Mouse (Mus musculus): ENCODE measurements around the gene Dydc2.
A peak's percentile ranks its signal among the peaks of the same experiment; 100 is the strongest.

The Dydc2 gene

DNA sequence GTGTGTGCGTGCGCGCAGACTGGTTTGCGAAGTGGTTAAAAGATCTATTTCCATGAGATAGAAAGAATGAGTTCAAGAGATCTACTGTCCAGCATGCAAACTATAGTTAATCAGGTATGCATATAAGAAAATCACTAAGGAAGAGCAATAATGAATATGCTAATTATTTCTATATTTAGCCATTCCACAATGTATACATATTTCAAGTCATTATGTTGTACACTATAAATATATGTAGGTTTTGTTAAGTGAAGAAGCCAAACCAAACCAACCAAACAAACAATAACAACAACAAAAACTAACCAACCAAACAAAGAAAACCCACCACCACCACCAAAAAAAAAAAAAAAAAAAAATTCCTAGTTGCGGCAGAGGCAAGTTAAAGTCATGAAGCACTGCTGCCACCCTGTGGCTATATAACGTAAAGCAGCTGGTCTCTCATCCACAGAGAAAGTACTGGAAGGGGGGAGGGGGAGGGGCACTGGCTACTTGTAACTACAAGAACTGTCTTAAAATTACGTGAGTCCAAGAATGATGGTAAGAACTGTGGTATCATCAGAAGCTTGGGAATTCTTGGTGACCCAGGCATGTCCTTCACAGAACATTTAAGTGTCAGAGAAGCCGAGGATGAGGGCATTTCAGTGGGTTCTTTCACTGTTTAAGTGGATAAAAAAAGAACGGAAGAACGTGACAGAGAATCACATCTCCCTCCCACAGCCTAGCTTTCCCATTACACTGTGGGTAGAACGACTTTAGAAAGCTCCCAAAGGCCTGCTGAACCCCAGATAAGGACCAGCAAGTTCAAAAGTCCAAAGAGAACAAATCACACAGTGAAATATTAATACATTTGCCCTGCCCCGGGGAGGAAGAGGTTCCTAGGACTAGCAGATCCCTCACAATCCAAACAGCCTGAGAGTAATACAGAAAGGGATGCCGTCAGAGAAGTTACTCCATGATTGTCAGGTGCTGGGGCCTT lies 35.6 kb downstream of the Dydc2 start:
- DNase-seq: peak; percentile 34 to 37

GRCm38 (mm10) chr14:41030989-41031513 lies 38.0 kb downstream of the Dydc2 start:
- DNase-seq: no peak

DNA sequence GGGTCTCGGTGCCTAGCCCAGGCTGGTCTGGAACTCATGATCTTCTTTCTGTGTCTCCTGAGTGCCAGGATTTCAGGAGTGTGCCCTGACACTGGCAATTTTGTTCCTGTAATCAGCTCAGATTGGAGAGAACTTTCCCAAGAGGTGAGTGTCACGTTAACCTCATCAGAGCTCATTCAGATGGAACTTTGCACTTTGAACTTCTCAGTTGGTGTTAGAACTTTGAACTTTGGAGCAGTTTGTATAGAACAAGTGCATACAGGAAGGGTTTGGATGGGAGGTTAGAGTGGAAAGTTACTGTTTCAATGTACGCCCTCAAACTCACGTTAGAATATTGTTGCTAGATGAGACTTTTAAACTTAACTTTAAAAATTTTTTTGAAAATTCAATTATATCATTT lies 39.7 kb downstream of the Dydc2 start:
- DNase-seq: no peak

DNA sequence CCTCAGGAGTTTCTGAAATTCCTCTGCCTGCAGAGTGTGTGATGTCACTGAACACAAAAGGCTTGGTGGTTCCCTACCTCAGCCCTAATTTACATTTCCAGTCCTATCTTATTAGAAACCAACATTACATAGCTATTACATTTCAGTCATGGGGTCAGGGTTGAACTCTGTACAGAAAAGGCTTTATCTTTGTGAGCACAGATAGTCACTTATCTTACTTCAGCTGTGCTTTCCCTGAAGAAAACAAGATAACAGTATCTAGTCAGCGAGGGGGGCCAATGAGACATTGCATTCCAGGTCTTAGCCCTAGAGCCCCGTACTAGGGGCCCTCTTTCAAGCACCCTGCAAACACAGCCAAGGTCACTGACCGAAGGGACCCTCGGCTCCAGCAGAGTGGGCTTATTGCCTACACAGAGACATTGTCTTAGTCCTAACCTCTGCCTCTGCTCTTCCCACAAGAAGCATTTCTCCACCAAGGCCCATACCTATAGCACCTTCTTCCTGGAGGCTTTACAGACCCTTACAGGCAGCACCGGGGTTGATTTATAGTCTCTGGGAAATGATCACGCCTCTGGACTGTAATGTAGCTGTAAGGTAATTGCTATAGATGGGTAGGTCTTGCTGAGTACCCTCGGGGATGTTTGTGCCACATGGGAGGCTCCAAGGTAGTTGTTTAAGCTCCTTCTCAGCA lies 43.3 kb downstream of the Dydc2 start:
- DNase-seq: no peak

DNA sequence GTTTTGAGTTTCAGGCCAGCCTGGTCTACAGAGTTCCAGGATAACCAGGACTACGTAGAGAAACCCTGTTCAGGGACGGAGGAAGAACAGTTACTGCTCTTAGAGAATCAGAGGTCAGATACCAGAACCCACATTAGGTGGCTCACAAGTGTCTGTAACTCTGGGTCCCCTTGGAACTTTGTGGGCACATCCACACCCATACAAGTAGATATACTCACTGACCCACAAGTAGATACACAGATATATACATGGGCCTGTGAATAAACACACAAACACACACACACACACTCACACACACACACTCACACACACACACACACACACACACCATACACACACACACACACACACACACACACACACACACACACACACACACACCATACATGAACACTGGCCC lies 43.9 kb downstream of the Dydc2 start:
- no peak for DNase-seq

DNA sequence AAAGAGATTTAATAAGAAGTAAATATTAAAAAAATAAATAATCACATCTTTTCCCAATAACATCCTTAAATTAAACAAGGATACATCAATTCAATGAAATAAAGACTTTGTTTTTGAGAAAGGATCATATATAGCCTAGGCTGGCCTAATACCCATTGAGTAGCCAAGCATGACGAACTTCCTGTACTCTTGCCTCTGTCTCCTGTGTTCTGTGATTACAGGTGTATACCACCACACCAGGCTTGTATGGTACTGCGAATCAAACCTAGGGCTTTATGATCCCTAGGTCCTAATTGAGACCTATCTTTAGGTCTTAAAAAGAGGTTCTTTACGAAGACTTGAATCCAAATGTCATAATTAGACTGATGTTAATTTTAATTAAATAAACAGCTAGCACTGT lies 47.8 kb downstream of the Dydc2 start:
- no peak for DNase-seq

DNA sequence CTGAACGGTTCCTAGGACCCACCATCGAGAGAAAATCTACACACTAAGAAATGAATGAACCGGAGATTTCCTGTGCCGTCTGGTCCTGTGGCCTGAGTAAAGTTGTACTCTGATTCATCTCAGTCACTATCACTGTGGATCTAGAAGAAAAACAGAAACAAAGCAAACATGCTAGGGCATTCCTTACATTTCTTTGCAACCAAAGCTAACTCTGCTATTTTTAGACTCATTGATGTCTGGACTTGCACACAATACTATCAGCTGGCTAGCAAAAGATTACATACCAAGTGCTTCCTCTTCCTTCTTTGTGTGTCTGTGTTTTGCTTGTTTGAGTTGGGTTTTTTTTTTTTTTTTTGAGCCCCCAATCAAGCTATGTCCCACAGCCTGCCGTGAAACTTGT lies 51.5 kb downstream of the Dydc2 start:
- DNase-seq: no peak

DNA sequence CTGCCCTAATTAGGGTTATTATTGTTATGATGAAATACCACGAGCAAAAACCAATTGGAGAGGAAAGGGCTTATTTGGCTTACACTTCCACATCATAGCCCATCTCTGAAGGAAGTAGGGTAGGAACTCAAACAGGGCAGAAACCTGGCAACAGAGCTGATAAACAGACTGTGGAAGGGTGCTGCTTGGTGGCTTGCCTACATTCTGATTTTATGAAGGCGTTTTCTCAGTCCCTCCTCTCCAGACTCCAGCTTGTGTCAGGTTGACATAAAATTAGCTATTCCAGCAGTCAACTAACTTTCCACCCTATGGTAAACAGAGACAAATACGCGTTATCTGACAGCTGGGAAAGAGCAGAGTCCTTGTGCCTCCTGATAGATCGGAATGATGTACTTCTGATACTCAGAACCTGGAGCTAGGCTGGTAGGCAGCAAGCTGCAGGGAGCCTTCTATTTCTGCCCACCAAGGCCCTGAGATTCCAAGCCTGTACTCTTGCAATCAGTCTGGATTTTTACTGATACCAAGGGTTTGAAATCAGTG lies 54.2 kb downstream of the Dydc2 start:
- DNase-seq: no peak

DNA sequence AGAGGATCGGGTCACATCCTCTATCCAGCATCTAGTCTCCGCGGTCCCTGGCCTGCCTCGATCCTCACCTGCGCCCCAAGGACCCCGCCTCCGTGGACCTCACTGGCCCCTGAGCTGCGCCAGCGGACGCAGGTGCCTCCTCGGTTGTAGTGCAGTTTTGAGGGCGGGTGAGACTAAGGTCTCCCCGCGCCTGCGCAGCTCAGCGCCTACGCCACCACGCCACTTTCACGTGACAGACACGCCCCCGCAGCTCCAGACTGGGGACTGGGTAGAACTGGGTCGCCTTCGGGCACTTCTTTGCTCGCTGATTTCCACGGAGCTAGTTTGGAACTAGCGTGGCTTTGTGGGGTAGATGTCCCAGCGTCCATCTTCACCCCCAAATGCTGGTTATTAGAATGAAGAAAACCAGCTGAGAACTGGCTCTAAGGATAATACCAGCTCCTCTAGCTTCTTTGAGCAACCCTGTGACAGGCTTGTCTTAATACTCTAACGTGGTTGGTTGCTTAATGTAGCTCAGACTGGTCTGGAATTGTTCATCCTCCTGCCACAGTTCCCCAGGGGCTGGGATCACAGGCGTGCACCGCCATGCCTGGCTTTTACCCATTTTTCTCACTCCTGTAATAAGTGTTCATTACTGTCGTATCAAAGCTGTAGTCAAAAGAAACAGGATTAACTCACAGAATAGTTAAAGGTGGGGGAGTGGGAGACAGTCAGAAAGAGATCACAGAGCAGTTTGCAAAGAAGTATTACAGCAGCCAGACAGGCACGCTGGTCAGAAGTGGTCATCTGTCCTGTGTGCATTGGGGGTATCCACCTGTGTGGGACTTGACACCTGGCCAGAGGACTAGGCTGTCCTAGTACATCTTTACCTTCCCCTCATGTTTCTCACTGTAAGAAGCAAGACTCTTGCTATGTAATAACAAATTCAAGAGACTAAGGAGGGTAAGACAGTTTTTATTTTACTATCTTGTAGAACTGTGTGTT lies 55.1 kb downstream of the Dydc2 start, which contains the start of gene Fam213a:
Fam213a (minus strand) TSS at position 159 of the 984 bp plus-strand sequence.
- DNase-seq: peak; percentile 82 to 85

DNA sequence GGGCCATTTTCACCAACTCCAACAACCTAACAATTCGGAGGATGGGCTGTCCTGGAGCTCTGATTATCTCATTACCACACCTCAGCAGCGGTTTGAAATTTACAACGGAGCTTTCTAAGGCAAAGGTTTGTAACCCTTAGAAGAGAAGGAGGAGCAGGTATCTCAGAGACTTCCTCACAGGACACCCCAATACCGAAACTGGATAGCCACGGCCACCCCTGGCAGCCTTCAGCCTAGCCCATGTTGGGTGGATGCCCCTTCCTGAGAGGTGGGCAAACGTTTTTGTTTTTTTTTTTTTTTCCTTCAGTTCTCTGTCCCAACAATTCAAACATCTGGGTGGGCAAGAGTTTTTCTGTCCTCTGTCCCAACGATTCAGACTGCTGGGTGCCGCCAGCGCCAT lies 55.9 kb downstream of the Dydc2 start:
- DNase-seq: peak in 1 of 2 experiments; percentile 9

GRCm38 (mm10) chr14:41011916-41012315 lies 57.1 kb downstream of the Dydc2 start:
- no peak for DNase-seq

DNA sequence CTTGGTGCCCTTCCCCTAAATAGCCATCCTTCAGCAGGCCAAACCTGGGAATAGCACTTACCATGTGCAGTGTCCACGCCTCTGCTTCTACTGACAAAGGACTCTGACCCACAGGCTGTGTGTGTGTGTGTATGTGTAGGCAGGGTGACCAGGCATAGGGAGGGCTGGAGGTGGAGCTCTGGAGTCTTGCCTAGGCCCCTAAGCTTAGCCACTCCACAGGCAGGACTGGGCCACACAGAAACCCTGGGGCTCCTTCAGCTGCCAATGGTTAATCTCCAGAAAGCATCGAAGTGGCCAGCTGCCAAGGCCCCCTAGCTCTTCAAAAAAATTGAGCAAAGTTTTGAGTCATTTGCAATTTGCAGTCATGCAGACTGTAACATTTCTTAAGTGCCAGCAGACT lies 60.9 kb downstream of the Dydc2 start:
- no peak for DNase-seq

DNA sequence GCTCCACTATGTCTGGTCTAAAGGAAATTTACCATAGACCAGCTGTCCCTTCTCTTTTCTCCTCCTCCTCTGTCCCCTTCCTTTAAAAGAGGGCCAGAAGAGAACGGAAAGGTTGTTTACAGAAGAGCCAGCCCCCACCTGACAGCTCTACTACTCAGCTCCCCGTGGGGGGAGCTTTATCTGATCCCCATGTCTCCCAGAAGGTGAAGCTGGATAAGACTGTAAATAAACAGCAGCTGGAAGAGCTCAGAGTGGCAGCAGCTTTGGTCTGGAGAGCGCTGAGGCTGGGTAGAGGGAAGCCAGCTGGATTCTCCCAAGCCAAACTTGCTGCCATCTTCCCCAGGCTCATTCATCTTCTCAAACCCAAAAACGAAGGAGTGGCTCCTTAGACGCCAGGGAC lies 61.4 kb downstream of the Dydc2 start:
- DNase-seq: no peak

- no peak for DNase-seq
Observed at GRCm38 (mm10) chr14:41006899-41007298, 62.1 kb downstream of the Dydc2 start.

- DNase-seq: no peak
Observed at GRCm38 (mm10) chr14:41006263-41006662, 62.7 kb downstream of the Dydc2 start.

DNA sequence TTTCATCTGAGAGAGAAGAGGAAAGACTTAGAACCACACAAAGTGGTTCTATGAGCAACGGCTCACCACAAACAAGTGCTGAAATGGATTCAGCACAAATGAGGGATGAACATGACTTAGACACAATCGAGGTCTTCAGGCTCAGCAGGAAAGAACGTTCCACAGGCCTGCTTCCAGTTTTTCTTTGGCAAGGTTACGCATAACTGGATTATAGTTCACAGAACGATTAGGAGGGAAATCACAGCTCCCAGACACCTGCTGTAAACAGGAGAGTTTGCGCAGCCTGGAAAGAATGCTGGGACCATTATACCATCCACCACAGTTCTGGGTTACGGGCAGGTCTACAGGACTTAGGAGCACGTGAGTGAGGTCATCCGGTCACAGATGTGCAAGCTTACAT lies 63.3 kb downstream of the Dydc2 start:
- DNase-seq: no peak

DNA sequence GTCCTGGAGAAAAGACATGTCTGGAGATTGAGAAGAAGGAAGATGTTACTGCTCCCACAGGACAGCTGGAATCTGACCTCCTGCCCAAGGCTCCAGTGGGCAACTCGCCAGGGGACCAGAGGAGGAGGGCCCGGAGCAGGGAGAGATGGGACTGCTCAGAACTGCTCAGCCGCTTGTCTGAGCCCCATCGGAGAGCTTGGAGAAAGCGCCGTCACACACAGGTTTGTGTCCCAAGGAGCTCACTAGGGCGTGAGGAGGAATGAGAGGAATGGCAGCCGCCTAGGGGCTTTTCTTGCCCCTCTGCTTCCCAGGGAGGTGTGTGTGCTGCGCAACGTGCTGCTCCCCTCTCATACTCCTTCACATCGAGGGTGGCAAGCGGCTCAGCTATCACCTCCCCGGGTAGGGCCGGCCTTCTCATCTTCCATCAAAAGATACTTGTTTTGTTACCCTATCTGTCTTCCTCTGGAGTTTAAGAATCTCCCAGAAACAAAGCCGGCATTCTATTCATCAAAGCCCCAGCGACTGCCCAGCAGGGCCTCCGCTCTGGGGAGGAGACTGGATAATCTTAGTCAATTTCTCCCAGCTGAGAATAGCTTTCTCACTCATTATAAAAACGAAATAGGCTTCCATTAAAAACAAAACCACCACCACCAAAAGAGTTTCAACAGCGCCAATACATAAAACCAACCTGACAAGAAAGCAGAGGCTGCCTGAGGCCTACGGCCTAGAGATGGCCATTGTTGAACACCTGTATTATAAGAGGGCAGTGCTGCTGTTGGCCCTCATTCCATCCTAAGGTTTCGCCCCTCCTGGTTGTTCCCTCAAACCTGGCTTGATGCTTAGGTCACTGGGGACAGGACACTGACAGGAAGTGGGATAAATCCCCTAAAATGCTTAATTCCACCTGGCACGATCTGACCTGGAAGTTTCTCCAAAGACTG lies 64.5 kb downstream of the Dydc2 start:
- no peak for DNase-seq

DNA sequence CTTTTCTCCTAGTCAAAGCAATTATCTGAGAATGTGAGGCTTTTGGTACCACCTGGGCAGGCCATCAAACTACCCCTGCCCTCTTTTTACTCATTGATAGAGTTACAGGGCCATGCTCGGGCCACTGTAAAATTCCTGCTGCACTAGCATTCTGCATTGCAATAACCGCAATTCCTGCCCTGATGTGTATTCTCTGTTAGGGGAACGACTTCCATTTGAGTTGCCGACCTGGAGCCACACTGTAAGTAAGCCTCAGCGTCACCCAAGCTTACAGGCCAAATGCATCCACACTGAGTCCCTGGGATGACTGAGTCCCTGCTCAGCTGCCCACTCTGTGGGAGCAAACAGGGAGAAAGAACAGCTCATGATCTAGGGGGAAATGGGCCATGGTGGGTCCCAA lies 67.4 kb downstream of the Dydc2 start:
- no peak for DNase-seq

- DNase-seq: no peak
Observed at GRCm38 (mm10) chr14:41000801-41001200, 68.2 kb downstream of the Dydc2 start.

GRCm38 (mm10) chr14:40999904-41000645 lies 68.9 kb downstream of the Dydc2 start:
- DNase-seq: peak in 1 of 2 experiments; percentile 17

All from thymus, adult 18-20 months (tissue).